Mouse (Mus musculus): ENCODE data around the gene Sfxn2.

Sfxn2 gene

GRCm38 (mm10) chr19:46637598-46637997, 64.4 kb downstream of the Sfxn2 start:
- no peak for DNase-seq

DNA sequence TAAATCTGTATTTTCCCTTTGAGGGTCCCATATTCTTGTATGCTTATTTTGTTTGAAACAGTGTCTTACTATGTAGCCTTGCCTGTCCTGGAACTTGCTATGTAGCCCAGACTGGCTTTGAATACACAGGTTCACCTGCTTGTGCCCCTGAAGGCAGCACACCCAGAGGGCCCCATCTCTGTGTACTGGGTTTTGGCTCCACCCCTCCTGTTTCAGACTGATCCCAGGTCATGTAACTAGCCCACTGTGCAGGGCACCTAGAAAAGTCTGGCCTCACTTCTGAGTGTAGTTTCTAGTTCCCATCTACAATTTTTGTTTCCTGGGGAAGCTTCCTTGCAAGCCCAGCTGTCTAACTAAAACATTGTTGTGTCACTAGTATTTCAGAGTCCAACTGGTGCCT, 65.9 kb downstream of the Sfxn2 start:
- DNase-seq: no peak

- no peak for DNase-seq
Observed at GRCm38 (mm10) chr19:46639496-46639895, 66.3 kb downstream of the Sfxn2 start.

GRCm38 (mm10) chr19:46640780-46641179, 67.6 kb downstream of the Sfxn2 start:
- DNase-seq: no peak

GRCm38 (mm10) chr19:46641420-46642085, 68.4 kb downstream of the Sfxn2 start:
- DNase-seq: peak; percentile 85

GRCm38 (mm10) chr19:46642136-46642753, 69.1 kb downstream of the Sfxn2 start:
- no peak for DNase-seq

DNA sequence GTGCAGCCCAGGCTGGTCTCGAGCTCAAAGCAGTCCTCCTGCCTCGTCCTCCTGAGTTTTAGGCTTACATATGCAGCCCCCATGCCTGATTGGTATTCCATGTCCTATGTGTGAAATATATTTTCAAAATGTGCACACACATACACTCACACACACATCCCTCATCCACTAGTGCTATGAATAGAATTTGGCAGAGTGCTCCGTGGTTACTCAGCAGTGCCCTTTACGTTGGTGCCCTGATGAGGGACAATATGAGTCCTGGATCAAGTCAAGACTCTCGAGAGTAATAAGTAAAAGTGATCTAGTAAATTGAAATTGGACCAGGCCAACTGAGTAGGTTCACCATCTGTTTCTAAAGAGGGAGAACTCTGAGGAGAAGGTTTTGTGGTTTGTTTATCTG, 70.1 kb downstream of the Sfxn2 start:
- no peak for DNase-seq

- no peak for DNase-seq
Observed at GRCm38 (mm10) chr19:46644343-46644792, 71.2 kb downstream of the Sfxn2 start.

- DNase-seq: peak; percentile 66
Observed at GRCm38 (mm10) chr19:46644793-46645602, 71.8 kb downstream of the Sfxn2 start.

DNA sequence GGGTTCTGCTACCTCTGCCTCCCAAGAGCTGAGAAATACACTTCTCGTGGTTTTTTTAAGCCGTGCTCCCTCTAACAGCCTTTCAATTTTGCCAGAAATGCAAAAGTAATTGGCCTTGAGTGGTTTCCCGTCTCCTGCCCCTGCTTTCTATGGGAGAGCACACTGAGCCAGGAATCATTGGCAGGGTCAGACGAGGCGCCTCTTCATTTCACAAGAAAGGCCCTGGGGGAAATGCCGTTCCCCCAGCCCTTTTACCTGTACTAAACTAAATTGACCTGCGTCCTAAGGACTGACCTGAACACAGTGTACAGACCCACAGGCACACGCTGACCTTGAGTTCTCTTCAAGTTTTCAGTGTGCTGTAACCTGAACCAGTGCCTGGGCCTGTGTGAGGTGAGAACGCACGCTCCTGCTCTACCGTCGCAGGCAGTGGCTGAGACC, 72.9 kb downstream of the Sfxn2 start:
- no peak for DNase-seq

DNA sequence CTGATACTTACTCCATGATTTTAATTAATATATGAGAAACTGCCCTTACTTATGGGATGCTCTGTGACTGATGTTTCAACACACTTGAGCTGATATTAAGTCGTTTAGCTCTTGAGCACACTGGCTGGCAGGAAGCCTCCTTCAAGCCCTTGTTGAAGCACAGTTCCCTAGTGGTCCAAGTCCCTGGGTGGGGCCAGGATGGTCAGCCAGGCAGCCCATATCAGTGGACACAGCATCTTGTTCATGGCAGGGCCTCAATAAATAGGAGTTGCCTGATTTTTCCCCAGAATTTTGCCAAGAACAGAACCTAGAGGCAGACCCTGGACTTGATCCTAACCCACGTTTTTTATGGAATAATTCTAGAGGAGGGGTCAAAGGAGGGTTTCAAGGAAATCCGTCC, 74.1 kb downstream of the Sfxn2 start:
- DNase-seq: peak; percentile 42
